Mouse (Mus musculus) olfactory bulb, adult 2 months (tissue): ENCODE measurements around the gene Zfp273. TPM values are rescaled to one million over a fixed set of nuclear protein-coding genes. Genes with fewer than 3 reads are reported as not detected.
"Not testable (repeated sequence)": the region's sequence is repeated elsewhere in the genome, so short reads cannot be mapped to it uniquely, and the experiment has no call there.

Source experiments
- H3K27ac ChIP-seq: fragments of 200-500 bp; 2 replicates; pipeline ENCODE4 v1.5.1; 2012; ENCODE audit warnings: low read depth, low read length; ENCODE audit not compliant: insufficient read depth
- H3K4me1 ChIP-seq: fragments of 200-500 bp; 2 replicates; pipeline ENCODE4 v1.6.1; 2012; ENCODE audit warnings: low read length; ENCODE audit not compliant: control insufficient read depth, insufficient read depth
- H3K4me3 ChIP-seq: fragments of 200-500 bp; 2 replicates; pipeline ENCODE4 v1.5.1; 2012; ENCODE audit warnings: mild to moderate bottlenecking, low read depth, low read length, moderate library complexity; ENCODE audit not compliant: insufficient read depth
- CTCF ChIP-seq: fragments of 200-500 bp; IDR thresholded peaks from 2 replicates; pipeline ENCODE4 v1.5.1; 2012; ENCODE audit warnings: low read depth, mild to moderate bottlenecking, low read length, moderate library complexity; ENCODE audit not compliant: insufficient read depth
- POLR2A ChIP-seq: fragments of 200-500 bp; IDR thresholded peaks from 2 replicates; pipeline ENCODE4 v1.6.1; 2012; ENCODE audit warnings: mild to moderate bottlenecking, low read depth, low read length, moderate library complexity; ENCODE audit not compliant: insufficient read depth
- WGBS: fragments of 180-500 bp; shearing (Covaris S2); methylation state at CpG from one replicate; pipeline ENCODE4 v1.1.7; 2018; 5-methylcytosine and 5-hydroxymethylcytosine counted together
- polyA plus RNA-seq: library from polyadenylated mRNA; stranded (reverse); fragments of >200 nt; gene quantifications from 2 replicates; pipeline ENCODE4 v1.2.4, GENCODE M21; 2012; ENCODE audit warnings: low replicate concordance; ENCODE audit not compliant: missing spikeins, insufficient read depth, insufficient read length

The Zfp273 gene
- polyA plus RNA-seq, 1 experiment: not detected

GRCm38 (mm10) chr13:67862508-67862907 is 49.0 kb downstream of the Zfp273 start:
- TF ChIP-seq CTCF (no peak), POLR2A (no peak)
- 91% methylated on average over 9 of the region's 9 CpGs for whole genome bisulfite sequencing
- H3K4me1 ChIP-seq: no peaks in the 10 kb centered on the region
- no peak overlapping the region for H3K4me3 ChIP-seq
- H3K27ac ChIP-seq: no peak overlapping the region

- no peak within 1 kb of the TSS for H3K4me3 ChIP-seq
Observed at GRCm38 (mm10) chr13:67863026-67863425, 49.5 kb downstream of the Zfp273 start, which contains the start of gene BC048507. TSS of gene BC048507 (plus strand) at chr13:67863326.

GRCm38 (mm10) chr13:67864764-67865350 is 51.3 kb downstream of the Zfp273 start:
- WGBS: 14% methylated on average over 5 of the region's 5 CpGs
- Histone ChIP-seq H3K27ac (no peak overlapping the region), H3K4me1 (no peaks in the 10 kb centered on the region), H3K4me3 (no peak overlapping the region)
- no peak for TF ChIP-seq CTCF
- no peak for TF ChIP-seq POLR2A

More at GRCm38 (mm10) chr13:67863026-67863425, 49.5 kb downstream of the Zfp273 start, which contains the start of gene BC048507:
- Histone ChIP-seq H3K4me1 (no peaks in the 10 kb centered on the region), H3K27ac (no peak within 1 kb of the TSS)
- WGBS: 92% methylated on average over 11 of the region's 11 CpGs
- TF ChIP-seq POLR2A: no peak

- Histone ChIP-seq H3K27ac (no peak overlapping the region), H3K4me1 (no peaks in the 10 kb centered on the region), H3K4me3 (no peak overlapping the region)
- no peak for TF ChIP-seq CTCF
- WGBS: 32% methylated on average over 3 of the region's 3 CpGs
Observed at GRCm38 (mm10) chr13:67867899-67868298, 54.4 kb downstream of the Zfp273 start.

- 32% methylated on average over 8 of the region's 12 CpGs for WGBS
- not testable (repeated sequence) for H3K4me3 ChIP-seq
Observed at GRCm38 (mm10) chr13:67876049-67876698, 62.6 kb downstream of the Zfp273 start.

More at GRCm38 (mm10) chr13:67876049-67876698, 62.6 kb downstream of the Zfp273 start:
- not testable (repeated sequence) for H3K27ac ChIP-seq, H3K4me1 ChIP-seq

Other genes starting within 250 kb of the Zfp273 start
- not detected in 2 replicates for gene Zfp729b, start 204.0 kb upstream of the Zfp273 start, polyA plus RNA-seq
- not detected in 2 replicates for gene Gm49345, start 176.0 kb upstream of the Zfp273 start, polyA plus RNA-seq
- gene Zfp729a, start 175.9 kb upstream of the Zfp273 start, polyA plus RNA-seq: not detected in 2 replicates
- not detected in 2 replicates for gene Zfp738, start 126.7 kb upstream of the Zfp273 start, polyA plus RNA-seq
- gene Zfp65, start 84.6 kb upstream of the Zfp273 start, polyA plus RNA-seq: not detected in 2 replicates
- gene Zfp85, start 58.5 kb upstream of the Zfp273 start, polyA plus RNA-seq: not detected in 2 replicates
- not detected in 2 replicates for gene Zfp493, start 34.0 kb upstream of the Zfp273 start, polyA plus RNA-seq
- not detected in 2 replicates for gene Gm10037, start 17.4 kb downstream of the Zfp273 start, polyA plus RNA-seq
- gene BC048507, start 49.6 kb downstream of the Zfp273 start, polyA plus RNA-seq: not detected in 2 replicates